Mouse (Mus musculus): Measurements from ENCODE around the gene Smim22. TPM values are rescaled to one million over a fixed set of nuclear protein-coding genes. Genes with fewer than 3 reads are reported as not detected.

Gene Smim22
- polyA plus RNA-seq, 1 experiment from 2014 or later = not detected

Other genes starting within 250 kb of the Smim22 start
- gene Cdip1, start 217.0 kb upstream of the Smim22 start, polyA plus RNA-seq (2015; fragmentation: Nextera tagmentation; extraction: Ambion mirVana) = 100 and 109 TPM in 2 replicates
- gene 4930562C15Rik, start 171.9 kb upstream of the Smim22 start, polyA plus RNA-seq (2015; fragmentation: Nextera tagmentation; extraction: Ambion mirVana) = 0.42 and 0.52 TPM in 2 replicates
- gene Ubald1, start 127.0 kb upstream of the Smim22 start, polyA plus RNA-seq (2015; fragmentation: Nextera tagmentation; extraction: Ambion mirVana) = 54.4 and 66.3 TPM in 2 replicates
- 105 and 110 TPM in 2 replicates for gene Mgrn1, start 121.0 kb upstream of the Smim22 start, polyA plus RNA-seq (2015; fragmentation: Nextera tagmentation; extraction: Ambion mirVana)
- gene Nudt16l1, start 68.5 kb upstream of the Smim22 start, polyA plus RNA-seq (2015; fragmentation: Nextera tagmentation; extraction: Ambion mirVana) = 134 and 143 TPM in 2 replicates
- 64.0 and 67.0 TPM in 2 replicates for gene Anks3, start 43.1 kb upstream of the Smim22 start, polyA plus RNA-seq (2015; fragmentation: Nextera tagmentation; extraction: Ambion mirVana)
- gene Sept12, start 9.4 kb upstream of the Smim22 start, polyA plus RNA-seq (2015; fragmentation: Nextera tagmentation; extraction: Ambion mirVana) = not detected in 2 replicates
- gene Rogdi, start 6.3 kb downstream of the Smim22 start, polyA plus RNA-seq (2015; fragmentation: Nextera tagmentation; extraction: Ambion mirVana) = 157 and 171 TPM in 2 replicates
- 193 and 194 TPM in 2 replicates for gene Glyr1, start 42.6 kb downstream of the Smim22 start, polyA plus RNA-seq (2015; fragmentation: Nextera tagmentation; extraction: Ambion mirVana)
- 16.0 and 16.6 TPM in 2 replicates for gene Ubn1, start 42.8 kb downstream of the Smim22 start, polyA plus RNA-seq (2015; fragmentation: Nextera tagmentation; extraction: Ambion mirVana)
- gene Ppl, start 125.1 kb downstream of the Smim22 start, polyA plus RNA-seq (2015; fragmentation: Nextera tagmentation; extraction: Ambion mirVana) = 0.18 and 0.39 TPM in 2 replicates
- gene Sec14l5, start 139.8 kb downstream of the Smim22 start, polyA plus RNA-seq (2015; fragmentation: Nextera tagmentation; extraction: Ambion mirVana) = 0.54 and 0.63 TPM in 2 replicates
- 11.0 and 11.9 TPM in 2 replicates for gene Nagpa, start 196.7 kb downstream of the Smim22 start, polyA plus RNA-seq (2015; fragmentation: Nextera tagmentation; extraction: Ambion mirVana)
- 9.9 and 10.9 TPM in 2 replicates for gene AU021092, start 215.0 kb downstream of the Smim22 start, polyA plus RNA-seq (2015; fragmentation: Nextera tagmentation; extraction: Ambion mirVana)
- 35.2 and 36.6 TPM in 2 replicates for gene Alg1, start 226.3 kb downstream of the Smim22 start, polyA plus RNA-seq (2015; fragmentation: Nextera tagmentation; extraction: Ambion mirVana)
- 5.5 and 8.8 TPM in 2 replicates for gene Eef2kmt, start 248.7 kb downstream of the Smim22 start, polyA plus RNA-seq (2015; fragmentation: Nextera tagmentation; extraction: Ambion mirVana)

All from neural tube, embryonic 13.5 days (tissue).